Mouse (Mus musculus): ENCODE results near the gene Arsb.

The Arsb gene

GRCm38 (mm10) chr13:93921831-93922565 lies 150.6 kb downstream of the Arsb start:
- no peak for ATAC-seq (ENCODE audit: low TSS enrichment)

- no peak for ATAC-seq (ENCODE audit: low TSS enrichment)
Observed at GRCm38 (mm10) chr13:93922566-93922910, 151.1 kb downstream of the Arsb start.

- ATAC-seq (ENCODE audit: low TSS enrichment): peak; percentile 20; the same call in 1 of the 2 replicates
Observed at GRCm38 (mm10) chr13:93924735-93925432, 153.5 kb downstream of the Arsb start.

DNA sequence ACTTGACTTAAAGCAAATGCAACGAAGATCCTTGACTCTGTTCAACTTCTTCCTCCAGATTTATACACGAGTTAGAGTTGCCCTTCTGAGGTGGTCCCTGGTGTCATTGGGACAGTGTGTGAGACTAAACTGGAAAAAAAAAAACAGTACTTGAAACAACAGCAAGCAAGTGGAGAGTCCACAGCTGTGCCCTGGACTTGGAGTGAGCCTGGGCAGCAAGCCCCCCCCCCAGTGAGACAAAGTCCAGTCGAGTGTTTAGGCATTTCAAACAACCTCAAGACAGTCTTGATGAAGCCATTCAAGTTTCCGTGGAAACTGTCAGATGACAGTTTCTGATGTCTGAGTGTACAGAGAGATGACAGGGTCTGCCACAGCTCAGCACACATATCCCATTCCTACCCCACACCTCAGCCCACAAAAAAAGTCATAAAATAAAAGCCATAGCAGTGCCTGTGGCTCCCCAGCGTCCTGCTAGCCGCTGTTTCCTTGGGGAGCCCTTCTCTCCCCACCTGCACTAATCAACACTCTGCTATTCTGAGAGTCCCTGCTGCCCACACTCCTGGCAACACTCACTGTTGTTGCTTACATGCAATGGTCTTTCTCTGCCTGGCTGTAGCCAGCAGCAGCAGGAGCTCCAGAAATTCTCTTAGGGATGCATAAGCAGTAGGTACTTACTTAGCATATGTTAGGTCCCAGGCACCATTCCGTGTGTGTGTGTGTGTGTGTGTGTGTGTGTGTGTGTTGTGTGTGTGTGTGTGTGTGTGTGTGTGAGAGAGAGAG lies 159.3 kb downstream of the Arsb start:
- peak; percentile 95 for ATAC-seq (ENCODE audit: low TSS enrichment)

DNA sequence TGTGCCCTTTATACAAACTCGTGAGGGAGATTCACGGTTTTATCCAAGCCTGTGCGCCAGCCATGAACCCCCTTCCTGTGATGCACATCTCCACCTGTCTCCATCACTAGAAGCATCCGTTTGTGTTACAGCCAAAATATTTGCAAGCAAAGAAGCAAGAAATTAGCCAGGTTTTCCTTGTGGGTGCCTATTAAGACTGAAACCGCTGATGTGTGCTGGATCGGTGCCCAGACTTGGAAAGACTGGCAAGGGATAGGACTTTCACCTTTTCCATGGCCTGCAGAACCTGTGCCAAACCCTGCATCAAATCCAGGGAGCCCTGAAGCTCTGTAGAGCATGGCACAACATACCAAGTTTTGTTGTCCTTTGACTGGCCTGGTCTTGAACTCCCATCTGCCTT lies 165.0 kb downstream of the Arsb start:
- no peak for ATAC-seq (ENCODE audit: low TSS enrichment)

DNA sequence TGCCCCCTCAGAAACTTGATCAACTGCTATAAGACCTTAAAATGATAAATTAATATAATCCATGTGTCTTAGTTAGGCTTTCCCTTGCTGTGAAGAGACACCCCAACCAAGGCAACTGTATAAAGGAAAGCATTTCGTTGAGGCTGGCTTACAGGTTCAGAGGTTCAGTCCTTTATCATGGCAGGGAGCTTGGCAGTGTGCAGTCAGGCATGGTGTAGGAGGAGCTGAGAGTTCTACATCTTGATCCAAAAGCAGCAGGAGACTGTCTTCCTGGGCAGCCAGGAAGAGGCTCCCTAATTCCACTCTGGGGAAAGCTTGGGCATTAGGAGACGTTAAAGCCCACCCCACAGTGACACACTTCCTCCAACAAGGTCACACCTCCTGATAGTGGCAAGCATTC lies 166.7 kb downstream of the Arsb start:
- no peak for ATAC-seq (ENCODE audit: low TSS enrichment)

GRCm38 (mm10) chr13:93939363-93940127 lies 168.1 kb downstream of the Arsb start:
- peak; percentile 30 for ATAC-seq (ENCODE audit: low TSS enrichment)

- peak; percentile 82 for ATAC-seq (ENCODE audit: low TSS enrichment)
Observed at GRCm38 (mm10) chr13:93940742-93941531, 169.5 kb downstream of the Arsb start.

DNA sequence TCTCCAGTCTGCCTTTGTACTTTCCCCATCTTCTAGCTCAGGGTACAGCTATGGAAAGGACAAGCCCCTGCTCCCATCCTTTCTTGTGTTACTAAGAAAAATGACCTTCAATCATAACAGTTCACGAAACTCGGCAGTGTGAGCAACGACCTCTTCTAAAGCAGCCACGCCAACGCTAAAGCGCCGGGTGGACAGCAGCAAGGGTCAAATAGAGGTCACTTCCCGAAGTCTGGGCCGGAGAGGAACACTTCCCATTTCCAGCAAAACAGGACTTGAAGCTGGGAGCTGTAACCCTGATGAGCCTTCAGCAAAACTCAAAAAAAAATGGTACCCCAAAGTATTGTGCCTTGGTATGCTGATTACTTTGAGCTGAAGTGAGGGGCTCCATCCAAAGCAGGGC lies 179.6 kb downstream of the Arsb start:
- ATAC-seq (ENCODE audit: low TSS enrichment): no peak

DNA sequence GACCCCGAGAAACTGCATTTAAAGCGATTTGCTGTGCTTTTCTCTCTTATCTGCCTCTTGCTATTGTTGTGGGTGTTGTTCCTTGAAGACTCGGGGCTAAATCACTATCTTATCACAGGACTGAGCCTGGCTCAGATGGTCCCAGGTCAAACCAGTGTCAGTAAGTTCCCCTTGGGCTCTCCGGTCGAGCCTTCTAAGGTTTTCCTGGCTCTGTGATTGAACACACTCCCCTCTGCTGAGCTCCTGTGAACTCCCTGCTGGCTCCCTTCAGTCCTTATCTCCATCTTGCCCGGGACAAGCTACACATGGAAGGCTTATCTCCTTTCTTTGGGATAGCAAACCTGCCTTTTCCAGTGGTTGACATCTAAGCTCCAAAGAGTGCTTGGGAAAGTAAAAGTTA lies 180.1 kb downstream of the Arsb start:
- ATAC-seq (ENCODE audit: low TSS enrichment): no peak

- ATAC-seq (ENCODE audit: low TSS enrichment): no peak
Observed at GRCm38 (mm10) chr13:93952466-93952865, 181.0 kb downstream of the Arsb start.

DNA sequence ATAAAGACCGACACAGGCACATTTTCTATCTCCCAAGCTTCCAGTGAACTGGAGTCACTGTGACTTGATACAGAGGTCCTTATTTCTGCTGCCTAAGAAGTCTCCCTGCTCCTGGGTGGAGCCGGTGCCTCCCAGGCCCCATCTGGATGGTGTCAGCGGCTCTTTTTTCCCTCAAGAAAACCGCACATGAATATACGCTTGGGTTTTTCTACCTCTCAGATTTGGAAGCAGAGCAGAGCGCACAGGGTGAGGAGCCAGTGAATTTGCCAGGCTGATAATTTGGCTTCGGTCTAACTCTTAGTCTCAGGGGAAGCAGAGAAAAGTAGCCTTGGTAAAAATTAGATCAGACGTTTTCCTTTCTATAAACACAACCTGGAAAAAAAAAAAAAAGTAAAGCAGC lies 186.5 kb downstream of the Arsb start:
- ATAC-seq (ENCODE audit: low TSS enrichment): no peak

DNA sequence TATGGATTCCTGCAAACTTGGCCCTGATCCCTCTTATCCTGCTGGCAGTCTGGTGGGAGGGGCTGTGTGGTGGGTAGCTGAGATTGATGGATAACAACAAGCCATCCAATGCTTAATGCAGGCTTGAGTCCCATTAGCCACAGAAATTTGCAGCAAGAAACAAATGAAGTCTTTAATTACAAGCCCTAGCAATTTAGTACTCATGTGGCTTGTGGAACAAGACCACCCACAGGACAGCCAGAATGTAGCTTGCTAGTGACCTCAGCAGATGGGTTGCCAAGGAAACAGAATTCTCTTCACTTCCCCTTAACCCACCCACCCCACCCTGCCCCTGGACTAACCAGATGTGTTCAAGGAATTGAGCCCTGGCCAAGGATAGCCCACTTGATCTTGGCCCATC lies 194.8 kb downstream of the Arsb start:
- no peak for ATAC-seq (ENCODE audit: low TSS enrichment)

DNA sequence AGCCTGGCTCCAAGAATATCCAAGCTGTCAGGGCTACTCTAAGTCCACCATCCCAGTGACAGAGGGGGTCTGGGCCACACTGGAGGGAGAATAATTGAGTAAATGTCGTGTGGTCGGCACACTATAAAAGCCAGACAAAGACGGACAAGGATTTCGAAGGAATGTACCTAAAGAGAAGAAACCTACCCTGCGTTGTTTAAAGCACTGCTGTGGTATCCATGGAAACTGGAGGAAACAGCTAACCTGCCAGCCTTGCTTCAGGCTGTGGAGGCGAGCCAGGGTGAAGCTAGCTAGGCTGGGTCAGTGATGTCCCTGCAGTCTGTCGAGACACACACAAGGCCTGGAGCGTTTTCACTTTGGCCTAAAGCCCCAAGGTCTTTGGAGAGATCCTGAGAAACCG lies 195.7 kb downstream of the Arsb start:
- ATAC-seq (ENCODE audit: low TSS enrichment): peak; percentile 89

DNA sequence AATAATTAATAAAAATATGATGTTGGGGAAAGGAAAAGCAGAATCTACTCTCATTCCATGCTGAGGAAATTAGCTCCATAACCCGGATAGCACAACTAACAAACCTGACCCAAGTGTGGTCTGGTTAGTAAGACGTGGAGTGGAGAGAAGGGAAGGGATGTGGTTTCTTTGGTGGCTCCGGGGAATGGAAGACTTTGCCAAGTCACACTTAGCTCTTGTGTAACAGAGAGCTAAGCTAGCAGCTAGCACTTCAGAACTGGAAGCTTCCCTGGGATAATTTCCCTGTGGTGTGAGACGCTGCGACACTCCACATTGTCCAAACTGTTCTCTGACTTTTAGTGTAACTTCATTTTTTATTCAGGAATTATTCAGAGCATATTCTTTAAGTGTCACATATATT lies 198.7 kb downstream of the Arsb start:
- ATAC-seq (ENCODE audit: low TSS enrichment): no peak

DNA sequence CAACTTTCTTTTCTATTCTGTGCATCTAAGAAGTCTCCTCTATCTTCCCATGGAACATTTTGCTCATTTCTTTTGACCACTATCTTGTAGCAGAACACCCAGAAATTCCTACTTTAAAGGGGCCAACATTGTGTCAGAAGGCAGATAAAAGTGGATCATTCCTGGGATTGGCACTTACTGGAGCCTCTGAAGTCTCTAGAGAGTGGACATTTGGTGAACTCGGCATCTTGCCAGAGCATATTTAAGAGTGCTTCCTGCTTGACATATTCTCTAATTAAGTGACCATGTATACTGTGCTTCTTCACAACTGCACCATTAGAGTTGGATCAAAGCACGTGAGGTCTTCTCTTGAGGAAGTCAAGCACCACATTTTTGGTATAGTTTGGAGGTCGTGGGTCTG lies 201.0 kb downstream of the Arsb start:
- no peak for ATAC-seq (ENCODE audit: low TSS enrichment)

DNA sequence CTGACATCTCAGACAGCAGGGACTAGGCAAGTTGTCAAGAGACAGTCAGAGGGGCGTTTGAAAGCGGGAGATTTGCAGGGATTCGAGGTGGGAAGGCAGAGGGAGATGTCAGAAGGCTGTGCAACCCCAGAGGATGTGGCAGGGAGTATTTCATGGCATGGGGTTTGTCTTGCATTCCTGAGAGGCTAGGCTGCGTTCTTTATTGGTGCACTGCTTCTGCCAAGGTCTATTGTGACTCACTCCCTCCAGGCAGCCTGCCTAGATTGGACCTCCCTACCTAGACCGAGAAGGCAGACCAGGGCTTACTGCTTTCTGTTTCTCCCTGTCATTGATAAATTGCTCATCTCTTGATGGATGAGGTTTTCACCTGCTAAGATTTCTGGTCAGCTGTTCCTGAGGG lies 204.2 kb downstream of the Arsb start:
- no peak for ATAC-seq (ENCODE audit: low TSS enrichment)

- no peak for ATAC-seq (ENCODE audit: low TSS enrichment)
Observed at GRCm38 (mm10) chr13:93976897-93977530, 205.6 kb downstream of the Arsb start.

- no peak for ATAC-seq (ENCODE audit: low TSS enrichment)
Observed at GRCm38 (mm10) chr13:93978703-93979495, 207.5 kb downstream of the Arsb start.

GRCm38 (mm10) chr13:93979754-93980153 lies 208.3 kb downstream of the Arsb start:
- ATAC-seq (ENCODE audit: low TSS enrichment): no peak
